Mouse (Mus musculus): ENCODE data around the gene Cxadr. TPM values are rescaled to one million over a fixed set of nuclear protein-coding genes. Genes with fewer than 3 reads are reported as not detected.
A peak's percentile ranks its signal among the peaks of the same experiment; 100 is the strongest.
"Not testable (repeated sequence)": the region's sequence is repeated elsewhere in the genome, so short reads cannot be mapped to it uniquely, and the experiment has no call there.

The Cxadr gene
- polyA plus RNA-seq, 1 experiment from 2014 or later = 3.6 TPM

GRCm38 (mm10) chr16:78361466-78361865, 60.2 kb downstream of the Cxadr start:
- no peak for DNase-seq (ENCODE audit: low spot score)

DNA sequence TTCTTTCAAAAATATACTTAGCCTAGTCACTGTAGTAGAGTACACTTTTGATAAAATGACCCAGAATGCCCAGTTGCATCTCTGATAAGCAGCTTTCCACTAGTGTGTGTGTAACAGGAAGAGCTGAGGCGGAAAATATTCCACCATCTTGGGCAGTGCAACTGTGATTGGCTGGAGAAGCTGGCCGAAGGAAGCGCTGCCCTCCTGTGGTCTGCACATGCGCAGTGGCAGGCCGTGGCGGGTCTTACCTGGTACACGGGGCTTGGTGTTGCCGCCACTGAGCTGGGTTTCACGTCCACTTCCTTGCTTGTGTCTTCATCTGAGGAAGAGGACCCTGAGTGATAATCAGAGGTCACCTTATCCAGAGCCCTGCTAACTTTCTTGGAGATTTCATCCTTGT, 63.3 kb downstream of the Cxadr start:
- not testable (repeated sequence) for DNase-seq (ENCODE audit: low spot score)

DNA sequence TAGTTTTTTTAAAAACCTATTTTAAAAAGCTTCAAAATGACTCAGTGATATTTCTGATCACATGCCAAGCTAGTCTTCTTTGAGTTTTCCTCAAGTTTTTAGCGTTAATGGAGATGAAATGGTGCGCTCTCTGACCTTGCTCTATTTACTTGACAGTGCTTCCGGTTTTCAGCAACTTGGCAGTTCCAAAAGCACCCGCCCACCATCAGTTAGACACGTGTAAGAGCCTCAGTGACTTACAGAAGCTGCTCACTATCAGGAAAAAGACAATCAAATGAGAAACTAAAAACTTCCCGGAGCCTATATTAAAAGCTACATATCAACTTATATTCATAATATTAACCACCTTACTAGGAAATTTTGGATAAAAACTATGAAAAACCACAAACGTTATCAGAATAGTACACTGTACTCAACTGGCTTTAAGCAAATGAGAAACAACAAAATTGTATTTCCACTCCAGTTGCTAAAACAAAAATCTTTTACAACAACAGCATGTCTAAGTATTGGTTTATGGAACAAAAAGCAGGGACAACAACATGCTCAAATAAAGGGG, 70.3 kb downstream of the Cxadr start:
- no peak for DNase-seq (ENCODE audit: low spot score)

GRCm38 (mm10) chr16:78372786-78373185, 71.5 kb downstream of the Cxadr start:
- DNase-seq (ENCODE audit: low spot score) = no peak

DNA sequence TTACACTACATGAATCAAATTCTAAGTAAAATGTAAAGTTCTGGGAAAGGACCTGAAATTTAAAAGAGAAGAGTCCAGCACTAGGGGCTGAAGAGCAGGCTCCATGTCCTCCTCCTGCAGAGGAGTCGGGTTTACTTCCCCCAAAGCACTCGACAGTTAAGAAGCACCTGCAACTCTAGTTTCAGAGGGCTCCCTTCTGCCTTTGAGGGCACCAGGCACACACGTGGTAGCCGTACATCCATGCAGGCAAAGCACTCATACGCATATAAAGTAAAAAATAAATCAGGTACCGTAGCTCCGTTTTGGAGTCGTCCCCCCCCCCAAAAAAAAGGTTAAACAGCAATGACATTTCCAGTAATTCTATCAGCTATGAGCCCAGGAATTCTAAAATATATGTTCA, 72.5 kb downstream of the Cxadr start:
- peak; percentile 66 for DNase-seq (ENCODE audit: low spot score)

- peak; percentile 59 for DNase-seq (ENCODE audit: low spot score)
Observed at GRCm38 (mm10) chr16:78375222-78375621, 73.9 kb downstream of the Cxadr start.

DNA sequence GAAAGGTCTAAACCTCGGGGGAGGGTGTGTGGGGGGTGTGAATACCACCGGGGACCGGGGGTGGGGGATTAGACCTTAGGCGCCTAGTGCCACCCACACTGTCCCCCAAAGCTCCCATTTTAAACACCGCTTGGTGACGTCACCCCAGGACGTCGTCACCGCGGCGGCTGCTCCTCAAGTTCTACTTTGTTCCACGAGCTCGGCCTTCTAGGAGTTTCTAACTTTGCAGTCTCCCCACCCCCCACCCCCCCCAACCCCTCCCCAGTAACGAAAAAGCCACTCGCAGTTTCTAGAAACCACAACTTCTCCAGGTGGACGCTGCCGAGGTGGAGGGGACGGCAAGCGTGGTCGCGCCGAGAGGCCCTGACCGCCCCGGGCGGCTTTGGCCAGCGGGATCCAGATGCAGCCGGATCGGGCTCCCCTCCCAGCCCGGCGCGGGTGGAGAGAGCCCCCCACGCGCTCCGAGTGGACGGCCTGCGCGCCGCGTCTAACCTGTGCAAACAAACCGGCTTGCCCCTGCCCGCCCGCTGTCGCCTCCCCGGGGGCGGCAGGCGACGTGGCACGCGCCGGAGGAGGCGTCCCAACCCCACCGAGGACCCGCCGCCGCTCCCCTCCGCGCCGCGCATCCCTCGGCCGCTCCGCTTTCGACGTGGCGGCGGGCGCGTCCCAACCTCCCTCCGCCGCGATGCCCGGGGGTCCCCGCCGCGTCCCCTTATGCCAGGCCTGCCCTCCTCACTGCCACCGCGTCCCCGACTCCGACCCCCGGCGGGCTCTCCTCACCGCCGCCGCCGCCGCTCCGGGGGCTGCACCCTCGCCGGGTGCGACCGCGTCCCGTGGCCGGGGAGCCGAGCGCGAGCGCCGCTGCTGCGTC, 74.8 kb downstream of the Cxadr start:
- DNase-seq (ENCODE audit: low spot score) = peak; percentile 76

DNA sequence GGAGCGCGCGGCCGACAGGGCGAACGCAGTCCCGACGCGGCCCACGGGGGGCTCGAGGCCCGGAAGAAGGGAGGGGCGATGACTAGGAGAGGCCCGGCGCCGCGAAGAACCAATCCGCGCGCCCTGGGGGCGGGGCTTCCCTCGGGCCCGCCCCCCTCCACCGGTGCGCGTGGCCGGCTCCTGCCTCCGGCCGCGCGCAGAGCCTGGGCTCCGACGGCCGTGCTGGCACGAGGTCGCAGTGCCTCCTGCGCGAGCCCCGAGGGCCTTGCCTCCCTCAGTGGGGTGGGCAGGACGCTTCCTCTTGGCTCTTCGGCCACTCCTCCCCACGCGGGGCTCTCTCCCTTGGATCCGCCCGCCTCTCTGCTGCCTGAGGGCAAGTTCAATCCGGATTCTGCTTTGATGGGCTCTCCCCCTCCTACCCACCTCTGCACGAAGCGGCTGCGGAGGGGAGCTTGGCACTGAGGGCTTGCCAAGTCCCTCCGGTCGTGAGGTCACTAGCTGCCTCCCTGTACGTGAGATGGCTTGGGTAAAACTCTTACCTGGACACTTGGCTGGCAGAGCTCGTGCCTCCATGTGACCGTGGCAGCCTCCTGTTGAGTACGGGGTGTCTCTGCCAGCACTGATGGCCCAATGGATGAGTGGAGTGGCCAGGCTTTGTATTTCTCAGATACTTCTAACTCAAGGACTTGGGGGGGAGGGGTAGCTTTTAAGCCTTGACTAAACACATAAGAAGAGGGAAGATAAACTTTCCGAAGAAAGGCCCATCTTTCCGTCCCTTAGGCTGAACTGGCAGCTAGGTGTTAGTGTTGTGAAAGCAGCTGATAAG, 75.7 kb downstream of the Cxadr start, which contains the start of gene Btg3:
Gene Btg3, minus strand, starts transcription at position 448 of the 826 bp plus-strand sequence.
- peak; percentile 95 for DNase-seq (ENCODE audit: low spot score)

- DNase-seq (ENCODE audit: low spot score) = no peak
Observed at GRCm38 (mm10) chr16:78378493-78378892, 77.2 kb downstream of the Cxadr start.

- no peak for DNase-seq (ENCODE audit: low spot score)
Observed at GRCm38 (mm10) chr16:78389122-78389521, 87.8 kb downstream of the Cxadr start.

DNA sequence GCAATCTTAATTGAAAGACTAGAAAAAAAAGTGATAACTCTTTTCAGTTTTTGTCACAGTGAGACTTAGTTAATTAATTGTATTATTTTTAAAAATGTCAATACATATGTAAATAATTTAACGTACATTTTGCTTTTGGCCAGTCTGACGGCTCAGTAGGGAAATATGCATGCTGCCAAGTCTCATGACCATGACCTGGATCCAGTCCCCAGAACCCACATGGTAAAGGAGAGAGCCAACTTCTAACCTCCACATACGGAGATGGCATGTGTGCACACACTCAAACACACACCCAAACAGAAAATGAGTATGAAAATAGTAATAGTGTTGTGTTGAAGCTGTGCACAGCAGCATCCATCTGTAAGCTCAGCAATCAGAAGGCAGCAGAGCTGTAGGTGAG, 88.7 kb downstream of the Cxadr start:
- DNase-seq (ENCODE audit: low spot score) = no peak

DNA sequence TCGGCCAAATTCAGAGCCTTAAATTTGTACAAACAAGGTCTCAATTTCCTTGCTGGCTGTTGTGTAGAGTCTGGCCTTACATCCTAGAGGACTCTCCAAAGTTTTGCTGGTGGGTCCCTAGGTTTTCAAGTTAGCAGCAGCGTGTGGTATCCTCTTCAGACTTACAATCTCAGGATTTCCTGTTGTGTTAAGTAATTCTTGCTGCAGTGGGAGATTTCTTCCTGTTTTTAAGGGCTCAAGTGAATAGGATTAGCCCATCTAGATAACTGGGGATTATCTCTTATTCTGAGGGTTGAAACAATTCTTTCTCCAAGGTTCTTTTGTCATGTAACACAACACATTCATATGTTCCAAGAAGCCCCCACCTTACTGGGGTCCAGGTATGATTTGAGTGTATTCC, 90.1 kb downstream of the Cxadr start:
- DNase-seq (ENCODE audit: low spot score) = no peak

DNA sequence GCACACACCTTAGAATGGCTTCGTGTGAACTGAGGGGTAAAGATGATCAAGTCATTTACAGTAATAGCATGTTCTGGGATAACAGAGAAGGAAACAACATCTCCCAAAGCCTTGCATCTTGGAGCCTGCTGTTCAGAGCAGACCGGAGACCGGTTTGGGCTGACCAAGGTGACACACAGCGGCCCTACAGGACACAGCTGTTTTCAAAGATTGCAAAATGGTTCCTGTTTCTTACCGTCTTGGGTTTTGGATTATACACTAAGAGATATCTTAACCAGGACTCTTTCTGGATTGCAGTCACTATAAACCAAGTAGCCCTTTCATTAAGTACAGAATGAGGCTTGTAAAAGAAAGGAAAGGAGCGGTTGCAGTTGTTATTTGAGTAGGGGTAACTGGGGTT, 97.4 kb downstream of the Cxadr start:
- DNase-seq (ENCODE audit: low spot score) = no peak

DNA sequence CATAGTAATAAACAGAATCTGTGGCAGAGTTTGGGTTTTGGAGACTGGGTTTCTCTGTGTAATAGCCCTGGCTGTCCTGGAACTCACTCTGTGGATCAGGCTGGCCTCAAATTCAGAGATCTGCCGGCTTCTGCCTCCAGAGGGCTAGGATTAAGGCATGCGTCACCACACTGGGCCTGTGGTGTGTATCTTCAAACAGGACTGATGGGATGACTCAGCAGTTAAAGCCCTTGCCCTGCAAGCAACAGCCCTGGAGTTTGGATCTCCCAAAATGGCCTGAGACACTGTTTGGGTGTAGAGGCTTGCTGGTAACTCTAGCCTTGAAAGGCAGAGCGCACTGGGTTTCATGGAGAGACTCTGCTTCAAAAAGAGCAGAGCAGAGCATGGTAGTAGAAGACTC, 98.1 kb downstream of the Cxadr start:
- DNase-seq (ENCODE audit: low spot score) = no peak

DNA sequence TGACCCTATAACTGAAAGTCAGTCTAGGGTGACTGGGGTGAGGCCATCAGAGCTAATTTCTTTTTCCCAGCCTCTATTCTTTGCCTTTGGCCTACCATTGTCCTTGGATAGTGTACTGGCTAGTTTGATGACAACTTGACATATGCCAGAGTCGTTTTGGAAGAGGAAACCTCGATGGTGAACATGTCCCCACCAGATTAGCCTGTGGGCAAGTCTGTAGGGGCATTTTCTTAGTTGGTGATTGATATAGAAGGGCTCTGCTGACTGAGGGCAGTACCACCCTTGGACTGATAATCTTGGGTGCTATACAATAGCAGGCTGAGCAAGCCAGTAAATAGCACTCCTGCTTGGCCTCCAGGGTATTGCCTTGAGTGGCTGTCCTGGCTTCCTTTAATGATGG, 101.0 kb downstream of the Cxadr start:
- DNase-seq (ENCODE audit: low spot score) = no peak

DNA sequence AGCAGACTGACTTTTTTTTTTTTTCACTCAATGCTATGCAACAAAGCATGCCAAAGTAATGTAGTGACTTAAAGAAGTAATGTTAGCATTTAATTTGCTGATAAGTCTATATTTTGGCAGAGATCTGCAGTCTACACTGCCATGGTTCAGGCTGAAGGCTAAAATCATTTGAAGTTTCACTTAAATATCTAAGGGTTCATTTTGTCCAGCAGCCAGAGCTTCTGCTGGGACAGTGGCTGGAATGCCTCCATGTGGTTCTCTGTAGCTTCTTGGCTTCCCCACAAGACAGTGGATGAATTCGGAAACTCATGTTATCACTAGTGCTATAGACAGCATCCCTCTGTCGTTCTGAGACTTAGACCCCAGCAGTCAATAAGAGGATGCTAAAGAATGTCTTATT, 105.4 kb downstream of the Cxadr start:
- no peak for DNase-seq (ENCODE audit: low spot score)

- DNase-seq (ENCODE audit: low spot score) = no peak
Observed at GRCm38 (mm10) chr16:78407855-78408254, 106.6 kb downstream of the Cxadr start.

Other genes with a start within 250 kb of the Cxadr start
- gene Btg3, start 75.7 kb downstream of the Cxadr start, polyA plus RNA-seq (2015; fragmentation: Nextera tagmentation; extraction: Ambion mirVana) = 42.9 and 45.1 TPM in 2 replicates

All from thymus, postnatal 0 days (tissue).